Mouse (Mus musculus) liver, postnatal 0 days (tissue): ENCODE data around the gene Kyat3.

Experiments used
- CTCF ChIP-seq: sonication (generic); IDR thresholded peaks from 2 replicates; pipeline ENCODE4 v1.5.1; 2016; ENCODE audit warnings: antibody characterized with exemption, low read depth
- EP300 ChIP-seq: IDR thresholded peaks from 2 replicates; pipeline ENCODE4 v1.6.1; 2016; ENCODE audit warnings: antibody characterized with exemption, low read depth, mild to moderate bottlenecking

GRCm38 (mm10) chr3:142770518-142770917 lies 69.7 kb downstream of the Kyat3 start:
- TF ChIP-seq CTCF (no peak), EP300 (no peak)
